Mouse (Mus musculus): ENCODE measurements around the gene Nt5c2.

DNA sequence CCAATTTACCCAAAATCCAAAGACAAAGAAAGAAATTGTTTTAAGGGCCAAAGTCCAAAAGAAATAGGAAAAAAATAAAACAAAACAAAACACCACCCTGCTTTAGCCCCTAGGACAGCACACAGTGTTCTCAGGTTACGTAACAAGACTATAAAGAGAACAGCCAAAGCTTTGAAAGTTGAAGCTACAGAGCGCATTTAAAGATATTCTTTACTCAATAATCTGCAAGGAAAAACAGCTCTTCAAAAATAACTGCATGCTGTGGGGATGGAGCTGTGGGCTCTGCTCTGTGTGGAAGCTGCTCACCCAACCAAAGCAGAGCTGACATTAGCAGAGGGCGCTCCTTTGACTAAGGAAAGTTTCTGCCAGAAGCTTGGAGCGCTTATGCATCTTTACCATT lies 106.0 kb downstream of the Nt5c2 start:
- TF ChIP-seq POLR2A (IDR thresholded peaks at IDR 0.05; ENCODE audit: borderline replicate concordance, extremely low read depth, low read depth, low read length) (no peak), CTCF (IDR thresholded peaks at IDR 0.05; ENCODE audit: insufficient read depth, low read length) (no peak)

All from lung, adult 2 months (tissue).